Mouse (Mus musculus) layer of hippocampus, postnatal 10 days (tissue): ENCODE measurements at regions not wholly inside any gene's neighbourhood (a gene's known extent, or its start where the extent isn't known, plus 50 kb on each side); places are given as distances from the start of the nearest gene placed in this dataset.

ENCODE experiments used
- DNase-seq, 2 experiments: peaks; one replicate each; pipeline ENCODE4 v3.0.0; 2021; ENCODE audit warnings: low spot score in 2 of 2

GRCm38 (mm10) chr9:25201671-25202070 lies 50.1 kb upstream of the Herpud2 start:
- DNase-seq: peak in 1 of 2 experiments; percentile 18
